Comparison of ENCODE assay signal across 20 mouse cellular contexts in the genomic region with DNA sequence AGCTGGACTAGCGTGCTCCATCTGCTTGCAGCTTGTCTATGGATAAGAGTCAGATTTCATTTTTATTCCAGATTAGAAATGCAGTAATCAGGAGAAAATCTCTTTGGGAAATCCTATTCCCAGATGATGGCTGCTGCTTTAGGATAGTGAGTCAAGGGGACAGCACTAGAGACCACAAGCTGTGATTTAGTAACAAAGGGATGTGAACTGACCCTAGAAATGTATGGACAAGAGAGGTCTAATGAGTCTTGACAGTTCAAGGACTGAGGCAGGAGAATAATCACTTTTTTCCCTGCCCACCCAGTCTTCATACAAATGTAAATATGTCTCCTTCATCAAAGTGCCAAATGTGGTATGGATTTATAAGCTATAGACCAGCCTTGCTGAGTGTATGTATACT. TPM values are rescaled to one million over a fixed set of nuclear protein-coding genes. Genes with fewer than 3 reads are reported as not detected.
DNase-seq lines count a peak whose midpoint lies in the region; ATAC-seq lines count a peak whose summit lies in the region.
"Had no signal": no experiment of that assay in that cellular context is flagged by ENCODE, and none has a peak within 500 bp of the region (broad histone marks: within the 10 kb centered on the region; RNA-seq: fewer than 3 reads in every experiment).

No protein-coding gene starts in this region.

- H3K9me3 ChIP-seq in forebrain, embryonic 11.5 days (ENCODE audit: control insufficient read depth, low read length): no peaks in the 10 kb centered on the region
- no peaks in the 10 kb centered on the region for H3K9me3 ChIP-seq in forebrain, embryonic 12.5 days
- H3K9me3 ChIP-seq in midbrain, embryonic 10.5 days (replicated peaks): no peaks in the 10 kb centered on the region
- H3K9me3 ChIP-seq in midbrain, embryonic 15.5 days: no peaks in the 10 kb centered on the region
- H3K9me3 ChIP-seq in embryonic facial prominence, embryonic 12.5 days: no peaks in the 10 kb centered on the region
- H3K9me3 ChIP-seq: embryonic facial prominence, embryonic 15.5 days; forebrain, embryonic 13.5 days; heart, embryonic 15.5 days had no signal

- H3K27me3 ChIP-seq in forebrain, embryonic 11.5 days (ENCODE audit: control insufficient read depth, insufficient read depth, low read length): no peaks in the 10 kb centered on the region
- no peaks in the 10 kb centered on the region for H3K27me3 ChIP-seq in forebrain, embryonic 12.5 days
- H3K27me3 ChIP-seq in midbrain, embryonic 10.5 days (ENCODE audit: low read depth, poor library complexity, severe bottlenecking): no peaks in the 10 kb centered on the region
- no peaks in the 10 kb centered on the region for H3K27me3 ChIP-seq in midbrain, embryonic 15.5 days (replicated peaks)
- H3K27me3 ChIP-seq in embryonic facial prominence, embryonic 12.5 days: no peaks in the 10 kb centered on the region
- H3K27me3 ChIP-seq: embryonic facial prominence, embryonic 15.5 days; forebrain, embryonic 13.5 days; heart, embryonic 15.5 days had no signal

- WGBS in forebrain, embryonic 11.5 days: 59% methylated on average over 1 of the region's 1 CpGs
- WGBS in forebrain, embryonic 12.5 days: 63% methylated on average over 1 of the region's 1 CpGs
- WGBS in midbrain, embryonic 10.5 days: 71% methylated on average over 1 of the region's 1 CpGs
- WGBS in midbrain, embryonic 15.5 days: 57% methylated on average over 1 of the region's 1 CpGs
- 52% methylated on average over 1 of the region's 1 CpGs for WGBS in embryonic facial prominence, embryonic 12.5 days

- no peak overlapping the region for H3K4me2 ChIP-seq in forebrain, embryonic 11.5 days (ENCODE audit: low read depth, low read length, severe bottlenecking)
- no peak overlapping the region for H3K4me2 ChIP-seq in forebrain, embryonic 12.5 days
- no peak overlapping the region for H3K4me2 ChIP-seq in midbrain, embryonic 15.5 days
- no peak overlapping the region for H3K4me2 ChIP-seq in embryonic facial prominence, embryonic 12.5 days (replicated peaks)
- H3K4me2 ChIP-seq: embryonic facial prominence, embryonic 15.5 days; forebrain, embryonic 13.5 days; heart, embryonic 11.5 days; heart, embryonic 15.5 days had no signal

- H3K27ac ChIP-seq in forebrain, embryonic 11.5 days (ENCODE audit: low read depth, low read length): no peak overlapping the region
- no peak overlapping the region for H3K27ac ChIP-seq in forebrain, embryonic 12.5 days
- H3K27ac ChIP-seq in midbrain, embryonic 10.5 days (replicated peaks): peak overlapping the region; percentile 67
- no peak overlapping the region for H3K27ac ChIP-seq in midbrain, embryonic 15.5 days
- H3K27ac ChIP-seq in embryonic facial prominence, embryonic 12.5 days: no peak overlapping the region
- H3K27ac ChIP-seq: embryonic facial prominence, embryonic 15.5 days; forebrain, embryonic 13.5 days; heart, adult 2 months; heart, embryonic 15.5 days had no signal

- 0 out of 2 replicates have a peak, but pooled peaks have one; percentile 34 for ATAC-seq in forebrain, embryonic 11.5 days (replicated peaks; ENCODE audit: low FRiP score)
- no peak for ATAC-seq in forebrain, embryonic 12.5 days (ENCODE audit: low FRiP score)
- no peak for ATAC-seq in midbrain, embryonic 15.5 days (replicated peaks)
- ATAC-seq in embryonic facial prominence, embryonic 12.5 days (ENCODE audit: insufficient number of reproducible peaks, insufficient read depth, low FRiP score, low TSS enrichment): peak; percentile 56; the same call in 1 of the 2 replicates
- ATAC-seq: forebrain, embryonic 13.5 days; forebrain, postnatal 0 days; hindbrain, embryonic 16.5 days had no signal

- no peak overlapping the region for H3K9ac ChIP-seq in forebrain, embryonic 11.5 days (ENCODE audit: low read length)
- H3K9ac ChIP-seq in forebrain, embryonic 12.5 days: no peak overlapping the region
- H3K9ac ChIP-seq in midbrain, embryonic 15.5 days: no peak overlapping the region
- no peak overlapping the region for H3K9ac ChIP-seq in embryonic facial prominence, embryonic 12.5 days
- H3K9ac ChIP-seq: embryonic facial prominence, embryonic 15.5 days; forebrain, embryonic 13.5 days; forebrain, postnatal 0 days; heart, embryonic 15.5 days had no signal

- H3K4me3 ChIP-seq in forebrain, embryonic 11.5 days (ENCODE audit: low read depth, low read length): no peak overlapping the region
- H3K4me3 ChIP-seq in forebrain, embryonic 12.5 days (replicated peaks): no peak overlapping the region
- no peak overlapping the region for H3K4me3 ChIP-seq in midbrain, embryonic 10.5 days
- no peak overlapping the region for H3K4me3 ChIP-seq in midbrain, embryonic 15.5 days
- no peak overlapping the region for H3K4me3 ChIP-seq in embryonic facial prominence, embryonic 12.5 days
- H3K4me3 ChIP-seq: embryonic facial prominence, embryonic 15.5 days; forebrain, embryonic 13.5 days; heart, adult 2 months; heart, embryonic 15.5 days had no signal

- DNase-seq in forebrain, embryonic 11.5 days (ENCODE audit: low spot score): no peak
- no peak for DNase-seq in midbrain, embryonic 10.5 days (ENCODE audit: low spot score)
- DNase-seq in retina, postnatal 1 day: peak; percentile 50
- no peak for DNase-seq in spleen, adult 12 weeks (ENCODE audit: low spot score)
- DNase-seq: adrenal gland, postnatal 10 days; cerebellum, adult 11-12 months; cerebellum, adult 9-10 months; cerebellum, postnatal 25 days; forebrain, postnatal 0 days; gastrocnemius, postnatal 14 days; heart, adult 2 months; heart, postnatal 14 days had no signal

- H3K36me3 ChIP-seq in forebrain, embryonic 11.5 days (ENCODE audit: control insufficient read depth, insufficient read depth, low read length): no peaks in the 10 kb centered on the region; the same call in 1 of the 2 replicates
- H3K36me3 ChIP-seq in forebrain, embryonic 12.5 days (replicated peaks): peaks cover 9% of the 10 kb centered on the region
- H3K36me3 ChIP-seq in midbrain, embryonic 10.5 days: peaks cover 10% of the 10 kb centered on the region
- H3K36me3 ChIP-seq in midbrain, embryonic 15.5 days (replicated peaks): no peaks in the 10 kb centered on the region
- no peaks in the 10 kb centered on the region for H3K36me3 ChIP-seq in embryonic facial prominence, embryonic 12.5 days
- H3K36me3 ChIP-seq: embryonic facial prominence, embryonic 15.5 days; heart, embryonic 15.5 days had no signal

- H3K4me1 ChIP-seq in forebrain, embryonic 11.5 days (replicated peaks; ENCODE audit: control insufficient read depth, insufficient read depth, low read length): peaks cover 4% of the 10 kb centered on the region; the same call in 1 of the 2 replicates
- peaks cover 21% of the 10 kb centered on the region for H3K4me1 ChIP-seq in forebrain, embryonic 12.5 days
- H3K4me1 ChIP-seq in midbrain, embryonic 10.5 days: peaks cover 52% of the 10 kb centered on the region
- H3K4me1 ChIP-seq in midbrain, embryonic 15.5 days: 0 out of 2 replicates have a peak, but pooled peaks cover 4% of the 10 kb centered on the region
- H3K4me1 ChIP-seq in embryonic facial prominence, embryonic 12.5 days: no peaks in the 10 kb centered on the region

RNA-seq across cellular contexts. Expression of gene Jag1, which starts 52.6 kb away (rescaled TPM):
- 19.6 and 20.6 TPM in 2 replicates for polyA plus RNA-seq in forebrain, embryonic 11.5 days (2014; fragmentation: Nextera tagmentation; extraction: Ambion mirVana)
- 20.5 and 21.2 TPM in 2 replicates for polyA plus RNA-seq in forebrain, embryonic 12.5 days (2016; fragmentation: Nextera tagmentation; extraction: Ambion mirVana)
- polyA plus RNA-seq in midbrain, embryonic 10.5 days (2016; fragmentation: Nextera tagmentation; extraction: Ambion mirVana): 38.9 and 42.4 TPM in 2 replicates
- polyA plus RNA-seq in midbrain, embryonic 15.5 days (2015; fragmentation: Nextera tagmentation; extraction: Ambion mirVana): 11.7 and 12.6 TPM in 2 replicates
- polyA plus RNA-seq in embryonic facial prominence, embryonic 12.5 days (2016; fragmentation: Nextera tagmentation; extraction: Ambion mirVana): 30.3 and 31.9 TPM in 2 replicates

Comparison
In these comparisons a context has a peak if more than half of its experiments do, and no peak if none do; other contexts are left out.
1. ATAC-seq: peak in forebrain, embryonic 11.5 days (single experiment) and embryonic facial prominence, embryonic 12.5 days (single experiment); none in forebrain, embryonic 12.5 days (single experiment) and midbrain, embryonic 15.5 days (single experiment).